Mouse (Mus musculus): ENCODE results near the gene Kpnb1. TPM values are rescaled to one million over a fixed set of nuclear protein-coding genes. Genes with fewer than 3 reads are reported as not detected.

Gene Kpnb1
- total RNA-seq, 2 experiments from 2014 or later = 121 to 122 TPM

GRCm38 (mm10) chr11:97123282-97123890 lies 64.3 kb downstream of the Kpnb1 start:
- no peak for DNase-seq (ENCODE audit: extremely low spot score in 1 of 2, low spot score in 2 of 2)
- intact Hi-C loops (cut with DNase I) = no loop called here

- no peak for DNase-seq (ENCODE audit: extremely low spot score in 1 of 2, low spot score in 2 of 2)
- intact Hi-C loops (cut with DNase I) = no loop called here
Observed at GRCm38 (mm10) chr11:97120641-97121040, 67.0 kb downstream of the Kpnb1 start.

DNA sequence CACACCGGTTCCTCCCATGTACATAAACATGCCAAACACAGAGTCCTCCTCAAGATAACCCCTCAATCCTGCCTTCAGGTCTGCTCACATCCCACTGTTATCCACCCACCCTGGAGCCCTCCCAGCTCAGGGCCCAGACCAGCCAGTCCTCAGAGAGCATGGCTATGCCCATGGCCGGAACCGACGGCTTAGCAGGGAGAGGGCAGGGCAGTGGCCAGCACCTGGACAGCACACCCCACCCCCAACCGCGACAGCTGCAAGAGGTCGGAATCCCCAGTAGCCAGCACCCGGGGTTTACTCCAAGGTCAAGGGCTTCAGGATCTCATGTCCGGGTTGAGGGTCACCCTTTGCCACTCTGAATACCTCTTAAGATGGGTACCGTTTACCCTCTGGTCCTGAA lies 67.5 kb downstream of the Kpnb1 start:
- intact Hi-C loops (cut with DNase I) = no loop called here
- DNase-seq (ENCODE audit: extremely low spot score in 1 of 2, low spot score in 2 of 2) = no peak

DNA sequence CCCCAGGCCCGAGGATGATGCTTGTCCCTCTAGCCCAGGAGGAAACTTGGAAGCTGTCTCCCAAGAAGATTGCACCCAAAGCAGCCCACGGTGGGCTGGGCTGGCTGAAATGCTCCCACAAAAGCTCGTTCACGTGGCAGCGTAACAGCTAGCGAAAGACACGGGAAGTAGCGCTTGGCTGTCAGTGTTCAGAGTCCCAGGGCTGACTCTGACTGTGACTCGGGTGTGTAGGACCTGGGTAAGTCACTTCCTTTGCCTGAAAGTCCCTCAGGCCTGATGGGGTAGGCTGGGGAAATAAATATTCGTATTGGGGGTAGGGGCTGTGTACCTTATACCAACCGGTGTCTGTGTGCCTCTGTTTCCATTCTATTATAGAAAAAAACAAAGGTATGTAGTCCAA lies 71.9 kb downstream of the Kpnb1 start:
- DNase-seq (ENCODE audit: extremely low spot score in 1 of 2, low spot score in 2 of 2) = no peak
- intact Hi-C loops (cut with DNase I) = no loop called here

DNA sequence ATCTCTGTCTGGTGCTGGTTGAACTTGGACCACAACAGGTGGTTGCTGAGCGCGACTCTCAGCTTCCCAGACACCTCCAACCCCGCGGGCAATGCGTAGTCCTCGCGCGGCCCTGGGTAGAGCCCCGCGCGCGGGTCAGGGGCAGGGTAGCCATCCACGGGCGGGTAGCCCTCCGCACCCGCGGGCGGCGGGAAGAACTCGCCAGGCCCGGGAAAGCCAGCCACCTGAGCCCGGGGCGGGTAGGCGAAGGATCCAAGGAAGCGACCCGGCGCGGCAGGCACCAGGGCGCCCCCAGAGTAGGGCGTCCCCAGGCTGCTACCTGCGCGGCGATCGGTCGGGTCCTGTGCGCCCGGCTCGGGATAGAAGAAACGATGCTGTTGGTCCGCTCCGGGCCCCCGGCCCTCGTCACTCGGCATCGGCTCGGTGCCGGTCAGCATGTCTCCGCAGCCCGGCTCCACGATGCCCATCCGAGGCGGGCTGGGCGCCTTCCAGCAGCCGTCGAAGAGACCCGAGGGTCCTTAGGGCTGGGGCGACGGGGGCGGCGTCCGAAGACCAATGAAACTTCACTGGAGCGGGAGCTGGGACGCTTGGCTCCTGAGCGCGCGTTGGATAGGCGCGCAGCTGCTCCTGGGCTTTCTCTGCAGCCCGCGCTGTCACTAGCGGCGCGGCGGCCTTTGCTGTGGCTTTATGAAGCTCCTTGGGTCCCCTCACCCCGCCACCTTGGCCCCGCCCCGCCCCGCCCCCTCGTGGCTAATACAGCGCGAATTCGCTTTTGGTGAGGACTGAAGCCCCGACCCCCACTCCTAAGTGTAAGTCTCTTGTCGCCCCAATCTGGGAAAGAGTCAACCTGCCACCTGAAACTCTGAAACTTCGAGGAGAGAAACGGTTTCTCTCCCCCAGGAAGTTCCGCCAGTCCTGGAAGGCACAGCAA lies 72.7 kb downstream of the Kpnb1 start, which contains the start of gene Tbx21:
Gene Tbx21, minus strand, starts transcription at position 661 of the 931 bp plus-strand sequence.
- DNase-seq (ENCODE audit: extremely low spot score in 1 of 2, low spot score in 2 of 2) = no peak
- intact Hi-C loops (cut with DNase I) = no loop called here

- no peak for DNase-seq (ENCODE audit: extremely low spot score in 1 of 2, low spot score in 2 of 2)
- intact Hi-C loops (cut with DNase I) = no loop called here
Observed at GRCm38 (mm10) chr11:97112519-97113125, 75.1 kb downstream of the Kpnb1 start.

Small RNAs within 50 kb of the gene (microRNA-seq; reads per million reads assigned to microRNA genes)
- 2.0 reads per million for gene Mir7235

Other genes starting within 250 kb of the Kpnb1 start
- 10 to 100 TPM; 30.9 to 32.6 TPM for gene Pnpo, start 243.9 kb downstream of the Kpnb1 start, total RNA-seq (2021)
- gene Sp2, start 204.9 kb downstream of the Kpnb1 start, total RNA-seq (2021) = 10 to 100 TPM in 1 of 2 experiments, 1 to 10 TPM in 1; 9.9 to 10.7 TPM
- 1 to 10 TPM; 2.3 to 3.1 TPM for gene Sp6, start 174.5 kb downstream of the Kpnb1 start, total RNA-seq (2021)
- 1 to 10 TPM; 3.9 to 4.2 TPM for gene Scrn2, start 157.9 kb downstream of the Kpnb1 start, total RNA-seq (2021)
- gene Lrrc46, start 146.5 kb downstream of the Kpnb1 start, total RNA-seq (2021) = under 1 TPM; 0.61 to 0.75 TPM
- gene Mrpl10, start 146.3 kb downstream of the Kpnb1 start, total RNA-seq (2021) = 10 to 100 TPM; 69.0 to 69.2 TPM
- gene Osbpl7, start 137.3 kb downstream of the Kpnb1 start, total RNA-seq (2021) = 10 to 100 TPM; 11.3 to 12.8 TPM
- not detected for gene Tbx21, start 72.5 kb downstream of the Kpnb1 start, total RNA-seq (2021)
- 10 to 100 TPM; 52.4 to 53.7 TPM for gene Tbkbp1, start 36.4 kb downstream of the Kpnb1 start, total RNA-seq (2021)
- 100 to 1,000 TPM; 145 to 150 TPM for gene Npepps, start 92.8 kb upstream of the Kpnb1 start, total RNA-seq (2021)
- gene Mrpl45, start 127.8 kb upstream of the Kpnb1 start, total RNA-seq (2021) = 10 to 100 TPM; 20.4 to 23.3 TPM
- gene Gpr179, start 164.2 kb upstream of the Kpnb1 start, total RNA-seq (2021) = under 1 TPM; 0.18 to 0.39 TPM
- 10 to 100 TPM; 81.0 to 84.7 TPM for gene Socs7, start 174.7 kb upstream of the Kpnb1 start, total RNA-seq (2021)
- 10 to 100 TPM; 84.0 to 91.8 TPM for gene Arhgap23, start 227.7 kb upstream of the Kpnb1 start, total RNA-seq (2021)

Measured in left cerebral cortex, postnatal 10 days (tissue).